Mouse (Mus musculus) right cerebral cortex, postnatal 4 days (tissue): ENCODE results near the gene Samd13.

ENCODE experiments used
- DNase-seq: peaks from one replicate; pipeline ENCODE4 v3.0.0-alpha.2; 2022

Samd13 gene

DNA sequence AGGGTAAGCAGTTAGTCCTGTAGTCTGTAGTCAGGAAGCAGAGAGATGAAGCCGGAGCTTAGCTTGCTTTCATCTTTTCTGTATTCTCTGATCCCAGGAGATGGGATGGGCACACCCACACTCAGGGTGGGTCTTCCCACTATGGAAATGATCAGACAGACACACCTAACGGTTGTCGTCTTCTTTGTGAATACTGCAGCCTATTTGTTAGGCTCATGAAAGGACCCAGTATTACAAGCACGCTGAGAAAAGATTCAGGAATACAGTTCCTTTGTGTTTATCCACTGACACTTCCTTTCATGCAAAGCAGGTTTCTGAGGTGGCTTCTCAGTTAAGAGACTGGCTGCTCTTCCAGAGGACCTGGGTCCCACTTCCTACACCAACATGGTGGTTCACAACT, 74.1 kb downstream of the Samd13 start:
- no peak for DNase-seq

DNA sequence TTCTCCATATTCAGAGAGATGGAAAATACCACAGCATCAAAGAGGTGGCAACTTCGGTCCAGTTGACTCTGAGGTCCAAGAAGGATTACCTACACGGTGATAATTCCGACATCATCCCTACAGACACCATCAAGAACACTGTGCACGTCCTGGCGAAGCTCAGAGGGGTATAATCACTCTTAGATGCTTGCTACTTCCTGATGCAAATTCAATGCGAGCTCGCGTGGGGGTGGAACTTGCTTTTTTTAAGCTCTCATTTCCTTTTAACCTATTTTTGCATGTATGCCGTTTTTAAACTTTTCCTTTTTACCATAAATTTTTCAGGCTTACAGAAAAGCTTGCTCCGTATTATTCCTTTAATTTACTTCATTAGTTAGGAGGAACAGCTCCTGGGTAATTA, 75.1 kb downstream of the Samd13 start:
- DNase-seq, result no peak

DNA sequence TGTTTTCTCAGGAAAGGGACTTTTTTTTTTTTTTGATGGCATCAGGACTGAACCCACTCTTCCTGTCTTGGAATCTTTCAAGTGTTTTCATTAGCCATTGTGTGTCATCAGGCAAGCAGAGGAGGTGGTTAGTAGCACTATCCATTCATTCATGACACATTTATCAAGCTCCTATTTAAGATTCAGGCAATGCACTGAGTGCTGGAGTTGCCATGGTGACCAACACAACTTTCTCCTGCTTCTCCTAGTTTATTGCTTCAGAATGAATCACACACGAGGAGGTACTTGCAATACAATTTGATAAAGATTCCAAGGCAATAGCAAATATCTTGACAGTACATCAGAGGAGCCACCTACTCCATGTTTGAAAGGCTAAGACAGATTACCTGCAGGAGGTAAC, 78.0 kb downstream of the Samd13 start:
- DNase-seq, result no peak

DNA sequence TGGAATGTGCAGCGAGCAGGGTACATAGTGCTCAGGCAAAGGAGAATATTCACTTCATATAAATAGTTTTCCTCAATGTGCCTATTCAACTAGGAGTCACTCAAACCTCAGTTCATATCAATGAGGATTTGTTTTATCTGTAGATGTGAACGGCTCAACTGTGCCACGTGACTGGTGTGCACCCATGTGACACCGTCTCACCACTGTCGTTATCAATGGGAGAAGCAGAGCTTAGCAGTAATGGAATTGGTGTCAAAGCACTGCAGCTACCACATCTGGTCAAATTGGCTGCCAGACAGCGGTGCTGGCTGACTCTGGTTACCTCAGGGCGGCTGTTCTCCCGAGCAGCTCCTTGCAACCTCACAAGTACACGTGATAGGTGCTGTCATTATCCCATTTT, 80.7 kb downstream of the Samd13 start:
- DNase-seq, result no peak

DNA sequence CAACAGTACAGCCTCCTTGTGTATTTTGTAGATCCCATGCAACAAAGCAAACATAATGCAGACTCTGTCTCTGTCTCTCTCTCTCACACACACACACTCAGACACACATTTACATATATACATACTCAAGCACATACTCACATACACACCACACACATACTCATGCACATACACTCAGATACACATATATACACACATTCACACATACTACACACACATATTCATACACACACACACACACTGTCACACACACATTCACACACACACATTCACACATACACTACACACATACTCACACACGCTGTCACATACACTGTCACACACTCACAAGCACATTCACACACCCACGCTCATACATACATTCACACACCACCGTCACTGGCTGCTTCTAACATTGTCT, 82.9 kb downstream of the Samd13 start:
- DNase-seq, result no peak

DNA sequence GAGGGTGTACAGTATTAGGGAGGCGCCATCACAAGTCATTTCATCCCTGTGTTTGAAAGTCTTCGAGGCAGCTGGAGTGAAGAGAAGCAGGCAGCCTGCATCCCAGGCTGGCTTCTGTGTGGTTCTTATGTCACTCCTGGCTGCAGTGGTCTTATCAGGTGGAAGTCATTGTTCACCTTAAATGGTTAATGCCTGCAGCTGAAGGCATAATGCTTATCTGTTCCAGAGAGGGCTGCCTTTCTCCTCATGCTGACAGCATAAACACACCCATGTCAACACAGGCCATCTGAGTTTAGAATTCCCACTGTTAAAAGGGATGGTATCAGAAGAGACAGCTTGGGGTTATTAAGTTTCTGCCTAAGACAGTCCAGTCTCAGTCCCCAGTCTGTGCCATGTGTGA, 84.2 kb downstream of the Samd13 start:
- DNase-seq, result no peak

DNA sequence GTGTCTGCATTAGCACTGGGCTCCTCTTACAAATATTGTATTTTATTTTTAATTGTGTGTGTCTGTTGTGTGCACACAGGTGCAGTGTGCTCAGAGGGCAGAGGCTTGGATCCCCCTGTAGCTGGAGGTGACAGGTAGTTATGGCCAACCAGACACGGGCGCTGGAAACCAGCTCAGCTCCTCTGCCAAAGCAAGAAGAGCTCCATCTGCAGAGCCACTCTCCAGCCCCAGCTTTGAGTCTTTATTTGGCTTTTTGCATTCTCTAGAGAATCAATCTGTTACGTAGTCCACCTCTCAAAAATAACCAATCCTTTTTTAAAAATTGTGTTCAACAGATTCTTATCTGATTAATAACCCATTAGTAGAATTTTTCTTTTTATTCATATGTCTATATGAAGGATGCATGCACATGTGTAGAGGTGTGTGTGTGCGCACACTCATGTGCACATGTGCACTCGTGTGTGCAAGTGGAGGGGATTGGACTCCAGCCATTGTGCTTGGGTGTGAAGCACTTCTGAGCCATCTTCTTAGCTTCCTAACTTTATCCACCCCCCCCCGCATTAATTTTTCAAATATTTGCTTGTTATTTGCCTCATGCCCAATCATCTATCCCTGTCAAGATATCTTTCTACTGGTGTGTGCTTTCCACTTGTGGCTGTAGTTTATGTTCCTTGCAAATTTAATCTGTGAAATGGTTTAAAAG, 86.0 kb downstream of the Samd13 start:
- DNase-seq, result no peak

DNA sequence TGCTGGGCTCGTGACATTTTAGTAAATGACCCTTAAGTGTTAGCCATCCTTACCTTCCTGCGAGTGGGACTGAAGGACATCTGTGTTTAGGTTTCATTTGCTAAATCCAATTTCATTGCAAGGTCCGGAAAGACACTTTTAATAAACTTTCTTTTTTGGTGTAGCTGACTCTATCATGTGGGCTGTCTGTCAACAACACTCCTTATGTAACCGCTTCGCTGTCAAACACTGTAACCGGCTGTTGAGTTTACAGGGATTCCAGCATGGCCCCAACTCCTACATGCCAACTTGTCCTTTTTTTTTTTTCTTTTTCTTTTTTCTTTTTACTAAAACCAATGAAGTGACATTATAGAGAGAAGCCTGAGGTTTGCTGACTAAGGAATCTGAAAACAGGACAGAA, 87.0 kb downstream of the Samd13 start:
- no peak for DNase-seq

DNA sequence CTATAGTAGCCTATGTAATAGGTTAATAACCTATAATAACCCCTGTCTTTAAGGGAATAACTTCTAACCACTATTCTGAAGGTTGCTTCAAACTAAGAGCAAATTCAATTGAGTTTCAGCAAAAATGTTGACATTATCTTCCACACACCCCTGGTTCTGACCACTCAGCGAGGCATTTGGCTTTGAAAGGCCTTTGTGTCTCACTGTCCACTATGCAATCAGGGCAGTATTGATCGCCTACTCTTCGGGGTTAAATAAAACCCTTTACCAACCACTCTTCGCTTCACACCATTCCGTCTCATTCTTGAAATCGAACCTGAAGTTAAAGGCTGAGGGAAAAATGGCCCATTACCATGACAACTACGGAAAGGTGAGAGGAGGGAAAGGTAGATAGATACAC, 88.5 kb downstream of the Samd13 start:
- no peak for DNase-seq

DNA sequence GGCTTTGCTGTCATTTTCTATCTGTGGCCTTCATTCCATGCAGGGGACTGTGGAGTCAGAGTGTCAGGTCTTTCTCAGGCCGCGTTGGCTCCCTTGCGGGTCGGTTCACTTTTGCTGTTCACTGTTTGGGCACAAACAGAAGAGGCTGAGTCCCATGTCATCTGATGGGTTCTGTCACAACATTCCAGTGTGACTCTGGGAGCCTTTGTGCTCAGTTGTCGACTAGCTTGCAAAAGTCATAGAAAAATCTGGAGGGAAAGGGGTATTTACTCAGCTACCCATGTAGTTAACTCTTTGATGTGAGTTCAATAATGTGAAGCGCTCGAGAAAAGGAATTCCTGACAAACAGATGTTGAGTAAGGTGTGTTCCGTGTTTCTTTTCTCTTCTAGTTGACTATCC, 89.0 kb downstream of the Samd13 start:
- DNase-seq, result no peak

DNA sequence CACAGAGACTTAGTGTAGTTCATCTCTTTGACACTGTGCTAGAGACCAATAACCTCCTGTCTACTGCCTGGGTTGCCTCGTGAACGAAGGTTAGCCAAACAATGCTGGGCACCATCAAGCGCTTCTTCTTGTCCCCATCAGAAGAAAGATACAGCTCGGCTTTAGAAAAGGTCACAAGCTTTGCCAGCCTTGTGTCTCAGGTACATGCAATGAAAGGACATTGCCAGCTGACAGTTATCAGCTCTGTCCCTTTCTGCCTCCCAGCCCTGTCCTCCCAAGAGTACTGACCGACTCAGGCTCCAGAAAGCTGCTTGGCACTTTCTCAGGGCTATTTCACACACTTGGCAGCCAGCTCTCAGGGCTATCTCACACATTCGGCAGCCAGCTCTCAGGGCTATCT, 90.0 kb downstream of the Samd13 start:
- DNase-seq, result no peak
